Mouse (Mus musculus) cerebellum, adult 18-20 months (tissue): Measurements from ENCODE around the gene Pou2f2.
A peak's percentile ranks its signal among the peaks of the same experiment; 100 is the strongest.

Experiments used
- DNase-seq, 2 experiments: peaks; one replicate each; pipeline ENCODE4 v3.0.0; 2021

The Pou2f2 gene

DNA sequence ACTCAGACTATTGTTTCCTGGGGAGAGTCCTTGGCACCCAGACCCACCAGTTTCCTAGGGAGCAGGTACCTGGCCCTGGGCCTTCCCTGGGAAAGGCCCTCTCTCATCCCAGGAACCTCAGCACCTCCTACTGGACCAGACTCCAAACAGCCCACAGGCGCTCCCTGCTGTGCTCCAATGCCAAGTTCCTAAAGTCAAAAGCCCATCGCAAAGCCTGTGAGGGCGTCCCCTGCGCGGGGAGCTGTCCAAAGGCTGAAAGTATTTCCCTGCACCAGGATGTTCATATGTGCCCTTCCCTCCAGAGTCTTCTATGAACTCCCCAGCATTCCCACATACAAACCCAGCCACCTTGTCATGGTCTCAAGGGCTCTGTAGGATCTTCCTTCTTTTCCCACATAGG, 37.8 kb downstream of the Pou2f2 start:
- DNase-seq: no peak

DNA sequence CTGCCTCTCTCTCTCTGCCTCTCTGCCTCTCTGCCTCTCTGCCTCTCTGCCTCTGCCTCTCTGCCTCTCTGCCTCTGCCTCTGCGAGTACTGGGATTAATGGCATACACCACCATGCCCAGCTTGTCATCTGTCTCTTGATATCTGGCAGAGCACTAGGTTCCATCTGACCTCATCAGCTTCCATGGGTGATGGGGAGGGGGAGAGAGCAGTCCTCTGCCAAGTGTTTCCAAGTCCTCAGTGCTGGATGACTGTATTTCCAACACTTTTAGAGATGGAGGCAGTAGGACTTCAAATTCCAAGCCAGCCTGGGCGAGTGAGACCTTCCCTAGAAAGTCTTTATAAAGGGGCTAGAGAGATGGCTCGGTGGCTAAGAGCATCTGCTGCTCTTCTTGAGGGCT, 42.0 kb downstream of the Pou2f2 start:
- no peak for DNase-seq

DNA sequence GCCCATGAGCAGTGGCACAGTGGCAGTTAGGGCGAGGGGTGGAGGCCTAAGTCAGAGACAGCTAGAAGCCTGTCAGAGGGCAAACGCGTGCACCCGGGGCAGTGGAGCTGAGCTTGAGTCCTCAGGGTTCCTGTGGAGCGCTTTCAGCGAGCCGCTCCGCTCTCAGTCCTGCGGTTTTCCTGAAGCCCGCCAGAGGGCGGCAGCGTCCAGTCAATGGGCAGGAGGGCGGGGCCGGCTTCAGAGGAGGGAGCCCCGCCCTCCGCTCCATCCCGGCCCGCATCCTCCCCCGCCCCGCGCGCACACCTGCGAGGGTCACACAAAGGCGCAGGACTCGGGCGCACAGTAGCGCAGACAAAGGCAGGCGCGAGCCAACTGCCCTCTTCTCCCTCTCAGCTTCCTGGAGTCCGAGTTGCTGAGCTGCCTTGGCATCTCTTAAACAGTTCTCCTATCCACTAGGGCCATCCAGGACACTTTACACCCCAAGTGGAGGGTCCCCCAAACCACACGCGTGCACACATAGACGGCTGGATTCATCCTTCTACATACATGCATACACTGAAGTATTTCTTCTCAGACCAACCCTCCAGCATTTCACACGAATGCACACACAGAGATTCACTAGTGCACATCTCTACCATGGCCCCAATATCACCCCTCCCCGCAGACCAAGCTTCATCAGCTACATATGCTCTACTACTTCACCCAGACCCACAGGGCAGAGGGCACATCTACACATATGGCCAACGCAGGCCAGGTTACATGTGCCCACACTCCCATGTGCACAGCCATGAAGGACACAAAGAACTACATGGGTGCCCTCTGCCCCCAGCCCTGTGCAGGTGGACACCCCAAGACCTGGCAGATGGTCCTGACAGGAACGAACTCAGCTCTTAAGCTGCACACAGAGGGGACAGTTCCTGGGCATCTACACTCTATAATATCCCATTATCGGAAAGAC, 46.2 kb downstream of the Pou2f2 start:
- peak; percentile 82 to 92 for DNase-seq

DNA sequence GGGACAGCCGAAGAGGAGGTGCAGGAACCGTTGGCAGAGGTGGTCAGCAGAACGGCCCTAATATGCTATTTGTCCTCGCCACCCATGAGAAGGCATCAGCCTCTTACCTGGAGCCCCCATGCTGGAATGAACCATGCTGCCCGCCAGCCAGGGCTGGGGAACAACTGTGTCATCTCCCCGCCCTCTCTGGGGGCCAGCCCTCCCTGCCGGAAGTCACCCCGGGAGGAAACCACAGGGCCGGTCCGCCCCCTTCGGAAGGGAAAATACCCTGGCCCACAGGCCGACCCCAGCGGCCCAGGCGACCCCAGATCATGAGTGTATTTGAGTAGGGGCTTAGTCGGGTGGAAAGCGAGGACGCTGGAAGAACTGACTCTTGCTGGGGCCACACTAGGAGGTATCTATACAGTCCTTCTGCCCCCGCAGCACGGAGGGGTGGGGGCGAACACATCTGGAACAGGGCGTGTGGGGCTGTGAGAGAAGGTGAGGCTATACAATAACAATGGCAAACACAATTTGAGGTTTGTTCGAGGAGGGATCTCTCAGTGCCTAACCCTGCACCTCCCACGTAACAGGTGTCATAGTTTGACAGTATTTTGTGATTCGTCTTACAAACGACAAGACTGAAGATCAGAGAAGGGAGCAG, 47.1 kb downstream of the Pou2f2 start:
- no peak for DNase-seq

DNA sequence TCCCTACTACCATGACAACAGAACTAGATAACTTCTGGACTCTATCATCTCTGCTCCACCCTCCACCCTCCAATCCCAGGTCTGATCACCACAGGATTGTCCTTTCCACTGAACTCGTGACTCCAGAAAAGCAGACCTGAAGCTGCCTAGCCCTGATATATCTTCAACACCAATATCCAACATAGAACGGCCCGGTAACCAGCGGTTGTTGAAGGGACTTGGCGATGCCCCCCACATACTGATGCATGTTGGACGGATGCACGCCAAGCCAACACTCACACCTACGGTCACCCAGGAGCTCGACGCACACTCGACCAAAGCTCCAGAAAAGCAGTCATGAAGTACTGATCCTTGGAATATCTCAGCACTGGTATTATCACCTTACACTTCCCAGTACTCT, 48.3 kb downstream of the Pou2f2 start:
- no peak for DNase-seq

DNA sequence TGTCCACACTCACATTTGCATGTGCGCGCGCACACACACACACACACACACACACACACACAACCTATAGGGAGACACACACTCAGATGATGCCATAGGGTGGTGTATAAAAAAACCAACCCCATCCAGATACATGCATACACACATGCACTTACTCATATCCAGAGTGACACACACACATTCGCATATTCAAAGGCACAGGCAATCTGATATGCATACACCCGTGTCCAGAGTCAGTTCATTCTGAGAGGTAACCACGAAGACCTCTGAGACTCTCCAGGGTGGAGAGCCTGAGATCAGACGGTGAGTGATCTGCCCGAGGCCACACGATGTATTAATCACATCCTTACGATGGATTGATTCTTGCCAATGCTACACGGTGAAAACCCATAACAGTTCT, 49.0 kb downstream of the Pou2f2 start:
- DNase-seq: no peak

DNA sequence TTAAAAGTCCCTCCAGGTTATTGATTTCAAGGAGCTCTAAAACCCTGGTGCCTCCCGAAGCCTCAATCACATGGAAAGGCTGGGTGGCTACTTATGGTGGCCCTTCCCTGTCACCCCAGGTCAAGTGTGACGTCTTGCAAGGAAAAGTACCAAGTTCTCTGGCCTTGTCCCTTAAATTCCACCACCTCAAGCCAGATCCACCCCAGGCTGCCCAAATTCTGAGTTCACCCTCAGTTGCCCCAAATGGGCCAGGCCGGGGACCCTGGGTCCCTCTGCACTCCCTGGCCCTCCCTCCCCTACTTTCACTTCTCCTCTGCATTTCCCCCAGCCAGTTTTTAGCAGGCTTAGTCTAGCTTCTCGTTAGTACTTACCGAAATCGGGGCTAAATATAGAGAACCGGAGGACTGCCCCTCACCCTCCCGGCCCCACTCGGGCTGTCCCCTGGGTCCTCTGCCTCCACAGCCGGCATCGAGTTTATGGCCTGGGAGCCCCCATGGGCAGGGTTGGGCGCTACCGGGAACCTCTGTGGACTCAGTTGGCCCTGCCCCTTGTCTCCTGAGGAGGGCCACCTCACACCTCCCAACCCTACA, 50.0 kb downstream of the Pou2f2 start:
- DNase-seq: no peak

DNA sequence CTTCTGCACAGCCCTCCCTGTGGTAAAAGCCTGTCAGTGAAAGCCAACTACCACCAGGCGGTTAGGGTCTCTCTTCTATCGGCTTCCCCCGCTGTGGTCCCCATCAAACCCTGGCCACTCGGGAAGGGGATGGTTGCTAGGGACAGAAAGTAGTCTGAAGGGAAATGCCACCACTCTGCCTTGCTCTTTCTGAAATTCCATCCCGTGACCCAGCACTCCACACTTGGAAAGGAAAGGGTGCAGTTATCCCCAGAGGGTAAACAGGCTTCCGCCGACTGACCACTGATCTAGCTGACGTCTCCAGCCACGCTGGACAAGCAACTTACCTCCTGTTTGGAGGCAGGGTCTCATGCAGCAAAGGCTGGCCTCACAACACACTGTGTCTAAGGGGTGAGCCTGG, 51.6 kb downstream of the Pou2f2 start:
- no peak for DNase-seq

DNA sequence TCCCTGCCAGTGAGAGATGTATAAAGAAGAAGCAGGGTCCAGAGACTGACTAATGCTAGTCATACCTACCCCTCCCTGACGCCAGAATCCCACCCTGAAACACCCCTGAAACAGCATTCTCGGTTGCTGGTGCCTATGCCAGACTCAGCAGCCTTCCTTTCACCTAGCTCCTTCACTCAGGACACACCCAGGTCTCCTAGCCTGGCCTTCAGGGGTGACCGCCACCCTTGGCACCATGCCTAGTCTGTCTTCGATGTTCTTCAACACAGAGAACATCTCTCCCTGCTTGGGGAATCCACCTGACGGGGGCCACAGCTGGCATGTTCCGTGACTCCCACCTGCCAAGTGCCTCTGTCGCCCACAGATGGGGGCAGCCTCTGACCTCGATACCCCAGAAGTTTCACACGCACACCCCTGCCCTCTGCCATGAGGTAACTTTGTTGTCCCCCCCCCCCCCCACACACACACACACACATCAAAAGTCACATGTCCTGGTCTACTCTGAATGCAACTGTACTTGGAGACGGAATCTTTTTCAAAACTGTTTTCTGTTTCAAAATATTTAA, 53.7 kb downstream of the Pou2f2 start:
- DNase-seq: no peak

DNA sequence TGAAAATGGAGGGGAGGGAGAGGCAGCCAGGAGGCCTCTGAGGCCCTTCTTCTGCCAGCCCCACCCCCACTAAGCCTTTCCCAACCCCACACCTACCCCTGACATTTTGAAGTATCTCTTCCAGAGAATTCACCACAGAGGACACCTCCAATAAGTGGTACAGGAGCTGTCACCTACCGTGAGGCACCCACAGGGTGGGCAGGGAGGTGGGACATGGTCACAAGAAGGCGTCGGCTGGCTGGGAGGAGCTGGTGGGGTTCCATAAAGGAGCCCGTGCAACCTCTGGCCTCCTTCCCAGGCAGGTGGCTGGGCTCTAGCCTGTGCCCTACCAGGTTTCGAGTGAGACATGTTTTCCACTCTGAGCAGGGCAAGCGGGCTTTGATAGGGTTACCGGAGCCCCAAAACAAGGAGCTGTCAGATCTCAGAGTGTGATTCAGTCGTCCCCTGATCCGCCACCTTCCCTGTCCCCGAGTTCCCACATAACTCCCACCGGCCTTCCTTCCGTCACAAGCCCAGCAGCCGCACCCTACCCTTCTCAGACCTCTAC, 58.2 kb downstream of the Pou2f2 start:
- no peak for DNase-seq

DNA sequence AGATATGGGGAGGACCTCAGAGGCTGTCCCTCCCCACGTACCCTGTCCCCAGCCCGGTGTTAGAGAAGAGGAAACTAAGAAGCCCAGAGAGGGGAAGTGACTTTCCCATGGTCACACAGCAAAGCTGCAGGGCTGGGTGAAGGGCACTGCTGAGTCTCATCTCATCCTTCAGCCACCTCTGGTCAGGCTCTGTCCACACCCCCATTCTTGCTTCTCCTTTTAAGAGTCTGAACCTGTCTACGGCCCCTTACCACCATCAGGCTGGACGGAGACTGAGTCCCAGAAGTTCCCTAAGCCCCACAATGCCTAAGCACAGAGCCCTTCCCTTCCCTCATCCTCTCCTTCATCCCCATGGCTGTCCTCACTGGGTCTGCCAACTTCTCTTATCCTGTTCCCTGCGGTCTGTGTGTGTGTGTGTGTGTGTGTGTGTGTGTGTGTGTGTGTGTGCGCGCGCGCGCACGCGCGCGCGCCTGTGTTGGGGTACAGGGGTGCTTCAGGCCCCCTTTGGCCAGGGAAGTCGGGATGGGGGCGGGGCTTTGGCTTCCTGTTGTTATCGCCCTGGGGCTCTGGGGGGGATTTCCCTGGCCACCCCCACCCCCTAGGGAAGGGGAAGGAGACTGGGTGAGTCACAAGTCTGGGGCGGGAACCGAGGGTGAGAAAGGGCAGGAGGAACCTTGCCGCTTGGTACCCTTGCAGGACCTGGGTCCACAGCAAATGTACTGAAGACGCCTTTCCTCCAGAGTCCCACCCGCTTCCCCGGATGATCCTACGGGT, 59.3 kb downstream of the Pou2f2 start:
- DNase-seq: no peak

DNA sequence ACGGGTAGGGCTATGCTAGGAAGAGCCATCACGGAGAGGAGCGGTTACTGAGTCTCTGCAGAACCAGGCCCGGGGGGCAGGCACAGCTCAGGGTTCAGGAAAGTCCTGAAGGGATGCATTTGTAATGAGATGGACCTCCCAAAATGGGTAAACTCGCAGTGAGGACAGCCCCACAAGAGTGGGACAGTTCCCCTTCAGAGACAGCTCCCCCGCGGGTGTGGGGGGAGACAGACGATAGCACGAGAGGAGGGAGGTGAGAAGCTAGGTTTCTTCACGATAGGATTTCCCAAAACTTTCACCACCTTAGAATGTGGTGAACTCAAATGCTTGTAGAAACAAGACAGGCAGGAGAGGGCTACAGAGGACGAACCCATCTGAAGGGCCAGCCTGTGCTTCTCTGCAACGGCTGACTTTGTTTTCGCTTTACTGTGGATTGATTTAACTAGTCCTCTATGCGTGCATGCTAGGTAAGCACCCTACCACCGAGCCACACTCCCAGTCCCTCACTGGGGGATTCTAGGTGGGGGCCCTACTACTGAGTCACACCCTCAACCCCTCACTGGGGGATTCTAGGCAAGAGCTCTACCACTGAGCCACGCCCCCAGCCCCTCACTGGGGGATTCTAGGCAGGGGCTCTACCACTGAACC, 66.4 kb downstream of the Pou2f2 start:
- DNase-seq: peak in 1 of 2 experiments; percentile 28

DNA sequence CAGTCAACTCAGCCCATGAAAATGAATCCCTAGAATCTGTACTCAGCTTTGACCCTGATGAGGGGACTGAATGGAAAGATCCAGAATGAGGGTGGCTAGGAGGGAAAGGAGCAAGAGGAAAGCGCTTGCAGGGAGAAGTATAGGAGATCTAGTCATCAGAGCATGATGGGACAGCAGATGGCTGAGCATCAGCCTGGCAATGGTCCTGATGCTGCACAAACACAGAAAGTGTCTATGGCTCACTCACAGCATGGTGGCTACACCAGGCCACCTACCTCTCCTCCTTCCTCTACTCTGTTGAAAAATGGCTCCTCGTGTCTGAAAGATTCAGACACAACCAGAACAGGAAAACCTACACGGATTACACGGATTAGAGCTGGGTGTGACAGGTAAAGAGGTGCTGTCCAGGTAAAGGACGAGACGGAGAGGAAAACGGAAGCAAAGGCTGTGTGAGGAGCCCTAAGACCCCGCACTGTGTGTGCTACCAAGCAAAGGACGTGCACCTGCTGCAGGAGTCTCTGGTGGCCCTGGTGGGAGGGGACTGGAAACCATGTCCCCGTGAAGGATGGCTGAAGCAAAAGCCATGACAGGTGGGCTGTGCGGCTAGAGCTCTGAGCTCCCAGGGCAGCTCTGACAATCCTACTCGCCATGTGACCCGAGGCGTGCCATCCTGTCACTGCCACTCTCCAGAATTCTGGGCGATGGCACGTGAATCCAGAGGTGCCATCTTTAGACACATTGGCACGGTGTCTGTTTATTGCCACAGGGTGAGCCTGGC, 67.2 kb downstream of the Pou2f2 start:
- peak; percentile 67 to 71 for DNase-seq

DNA sequence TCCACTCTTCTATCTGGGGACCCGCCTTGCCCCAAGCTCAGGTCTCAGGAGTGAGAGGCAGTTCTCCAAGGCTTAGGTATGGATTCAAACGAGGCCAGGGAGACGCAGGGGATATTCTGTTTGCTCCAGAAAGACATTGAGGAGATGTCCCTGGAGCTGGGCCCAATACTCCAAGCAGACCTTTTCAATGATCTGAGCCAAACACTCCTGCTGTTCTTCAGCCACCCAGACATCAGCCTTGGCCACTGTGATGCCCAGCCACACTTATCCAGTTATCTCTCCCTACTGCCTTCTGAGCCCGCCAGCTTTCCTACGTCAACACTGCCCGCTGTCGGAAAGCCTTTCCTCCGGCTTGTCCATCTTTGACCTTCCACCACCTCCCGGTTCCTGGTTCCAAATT, 69.2 kb downstream of the Pou2f2 start:
- peak in 1 of 2 experiments; percentile 26 for DNase-seq

DNA sequence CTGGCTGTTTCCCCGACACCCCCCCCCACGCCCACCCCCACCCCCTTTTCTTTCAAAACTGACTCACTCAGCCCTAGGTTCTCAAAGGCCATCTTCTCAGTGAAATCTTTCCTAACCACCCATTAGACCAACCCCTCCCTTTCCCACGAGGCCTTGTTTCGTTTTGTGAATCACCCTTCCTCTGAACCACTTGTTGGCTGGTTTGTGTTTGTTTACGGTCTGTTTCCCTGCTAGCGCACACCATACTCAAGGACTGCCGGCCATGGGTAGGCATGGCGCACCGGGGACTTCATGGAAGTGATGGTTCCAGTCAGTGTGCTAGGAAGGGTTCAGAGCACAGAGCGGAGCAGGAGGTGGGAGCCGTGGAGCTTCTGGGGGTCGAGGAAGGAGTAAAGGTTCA, 70.2 kb downstream of the Pou2f2 start:
- no peak for DNase-seq

DNA sequence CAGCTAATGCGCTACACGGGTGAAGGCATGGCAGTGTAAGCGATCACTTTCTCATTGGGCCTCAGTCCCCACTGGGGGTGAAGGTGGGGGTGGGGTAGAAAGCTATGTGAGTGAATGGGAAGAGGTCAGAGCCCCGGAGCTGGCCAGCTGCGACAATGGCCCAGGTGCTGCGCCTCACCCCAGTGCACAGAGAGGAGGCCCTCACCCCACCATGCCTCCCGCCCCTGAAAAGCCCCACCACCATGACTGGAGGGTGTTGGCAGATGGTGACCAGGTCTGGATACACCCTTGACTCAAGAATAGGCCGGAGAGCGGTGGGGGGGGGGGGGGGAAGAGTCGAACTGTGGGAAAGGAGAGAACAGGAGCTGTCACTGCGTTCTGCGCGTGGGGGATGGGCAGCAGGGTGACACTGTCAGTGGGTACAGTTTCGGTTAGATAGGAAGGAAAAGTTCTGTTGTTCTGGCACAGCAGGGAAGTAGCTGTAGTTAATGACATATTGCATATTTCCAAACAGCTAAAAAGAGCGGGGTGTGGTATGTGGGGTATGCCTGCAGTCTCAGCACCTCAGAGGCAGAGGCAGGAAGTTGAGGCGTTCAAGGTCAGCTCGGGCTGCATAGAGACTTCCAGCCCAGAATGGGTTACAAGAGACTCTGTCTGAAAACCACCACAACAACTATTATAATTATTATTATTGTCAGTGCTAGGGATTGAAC, 72.6 kb downstream of the Pou2f2 start:
- DNase-seq: no peak

DNA sequence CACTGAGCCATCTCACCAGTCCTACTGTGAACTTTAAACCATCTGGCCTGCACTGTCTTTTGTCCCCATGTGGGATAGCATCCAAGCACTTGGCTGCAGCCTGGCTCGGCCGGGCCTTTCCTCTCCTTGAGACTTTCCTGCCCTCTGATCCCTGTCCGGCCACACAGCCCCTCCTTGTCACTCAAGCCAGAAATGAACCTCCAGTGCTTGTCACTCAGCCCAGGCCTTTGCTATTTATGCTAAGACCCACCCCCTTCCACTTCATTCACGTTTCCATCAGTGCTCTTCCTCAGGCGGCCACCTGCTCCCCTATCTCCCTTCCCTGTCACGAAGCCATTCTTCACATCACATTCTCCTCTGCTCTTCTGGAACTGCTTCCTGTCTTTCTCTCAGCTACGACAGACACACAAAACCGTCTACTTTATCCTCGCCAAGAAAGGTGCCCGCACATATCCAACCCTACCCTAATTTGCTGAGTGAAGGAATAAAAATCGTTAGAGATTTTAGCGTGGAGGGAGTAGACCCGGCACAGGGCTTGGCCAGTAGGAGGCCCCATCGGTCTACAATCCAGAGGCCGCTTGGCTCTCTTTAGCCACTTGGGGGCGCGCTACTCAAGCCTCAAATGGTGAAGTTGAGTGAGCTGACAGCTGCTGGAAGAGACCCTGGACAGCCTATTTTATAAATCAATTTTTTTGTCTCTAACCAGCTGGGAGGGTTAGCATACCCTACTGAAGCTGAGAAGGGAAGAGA, 73.9 kb downstream of the Pou2f2 start:
- DNase-seq: peak; percentile 75 to 86

DNA sequence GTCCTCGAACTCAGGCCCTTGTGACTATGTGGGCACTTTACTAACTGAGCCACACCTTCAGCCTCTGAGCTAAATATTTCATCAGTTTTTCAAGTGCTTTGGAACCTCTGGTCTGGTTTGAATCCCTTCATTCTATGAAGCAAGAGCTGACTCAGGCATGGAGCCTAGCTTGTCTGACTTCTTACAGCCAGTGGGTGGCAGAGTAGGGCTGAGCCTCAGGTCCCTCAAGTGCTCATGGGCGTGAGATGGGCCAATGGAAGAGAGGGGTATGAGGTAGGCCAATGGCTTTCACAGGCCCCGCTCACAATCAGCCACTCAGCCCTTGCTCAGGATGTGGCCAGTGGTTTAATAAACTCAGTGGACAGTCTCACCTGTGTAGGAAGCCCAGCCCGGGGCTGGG, 79.9 kb downstream of the Pou2f2 start:
- DNase-seq: no peak

DNA sequence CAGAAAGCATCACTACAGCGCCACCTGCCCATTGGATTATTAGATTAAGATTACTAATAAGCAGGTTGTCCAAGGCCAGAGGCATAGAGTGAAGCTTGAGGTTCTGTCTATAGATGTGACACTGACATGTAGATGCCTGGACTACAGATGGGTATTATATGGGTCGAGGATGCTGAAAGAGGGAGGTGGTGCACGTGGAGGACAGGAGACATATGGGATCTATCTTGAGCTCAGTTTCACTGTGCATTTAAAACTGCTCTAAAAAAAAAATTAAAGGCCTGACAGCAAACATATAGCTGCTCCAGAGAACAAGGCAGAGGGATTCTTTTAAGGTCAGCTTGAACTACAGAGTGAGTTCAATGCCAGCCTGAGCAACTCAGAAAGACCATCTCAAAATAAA, 81.4 kb downstream of the Pou2f2 start:
- DNase-seq: no peak

DNA sequence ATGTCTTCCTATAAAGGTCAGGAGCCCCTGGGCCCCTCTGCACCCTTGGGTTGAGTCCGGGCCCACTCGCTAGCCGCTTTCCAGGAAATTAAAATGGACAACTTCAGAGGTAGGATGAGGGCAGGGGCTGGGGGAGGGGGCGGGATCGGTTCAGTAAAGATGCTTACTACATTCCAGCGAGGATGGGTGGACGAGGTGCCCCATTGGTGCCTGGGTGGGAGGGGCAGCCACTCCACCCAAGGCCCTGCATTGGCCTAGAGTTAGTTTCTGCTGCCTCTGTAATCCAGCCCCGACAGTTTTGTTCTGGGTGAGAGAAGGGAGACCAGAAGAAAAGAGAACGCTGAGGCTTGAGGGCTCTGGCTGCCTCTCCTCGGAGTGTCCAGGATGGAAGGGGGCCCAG, 89.7 kb downstream of the Pou2f2 start:
- DNase-seq: no peak
